9 mouse cellular contexts compared by ENCODE assay signal in the genomic region with DNA sequence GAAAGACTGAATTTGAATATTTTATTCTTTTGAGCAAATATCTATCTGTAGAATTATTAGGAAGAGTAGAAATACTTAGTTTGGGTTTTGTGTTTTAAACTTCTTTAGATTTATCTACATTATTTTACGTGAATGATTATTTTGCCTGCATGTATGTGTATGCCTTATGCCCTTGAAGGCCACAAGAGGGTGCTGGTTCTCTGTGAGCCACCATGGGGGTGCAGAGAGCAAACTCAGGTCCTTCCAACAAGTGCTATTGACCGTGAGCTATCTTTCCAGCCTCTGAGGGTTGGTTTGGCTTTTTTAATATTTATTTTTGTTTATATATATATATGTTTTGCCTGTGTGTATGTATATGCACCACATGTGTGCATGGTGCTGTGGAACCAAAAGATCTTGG. TPM values are rescaled to one million over a fixed set of nuclear protein-coding genes. Genes with fewer than 3 reads are reported as not detected.
A peak's percentile ranks its signal among the peaks of the same experiment; 100 is the strongest.
DNase-seq lines count a peak whose midpoint lies in the region; ATAC-seq and TF ChIP-seq lines count a peak whose summit lies in the region.
"Had no signal": no experiment of that assay in that cellular context is flagged by ENCODE, and none has a peak within 500 bp of the region (broad histone marks: within the 10 kb centered on the region; RNA-seq: fewer than 3 reads in every experiment).

No protein-coding gene starts in this region.

- H3K4me1 ChIP-seq in liver, postnatal 0 days (ENCODE audit: insufficient read depth): no peaks in the 10 kb centered on the region
- H3K4me1 ChIP-seq in hindbrain, embryonic 10.5 days (replicated peaks): no peaks in the 10 kb centered on the region

- peaks cover 49% of the 10 kb centered on the region for H3K36me3 ChIP-seq in liver, postnatal 0 days (replicated peaks; ENCODE audit: insufficient read depth, low read length)
- H3K36me3 ChIP-seq in hindbrain, embryonic 10.5 days: peaks cover 96% of the 10 kb centered on the region

- no peak overlapping the region for H3K9ac ChIP-seq in liver, postnatal 0 days (replicated peaks)

- WGBS in liver, postnatal 0 days (ENCODE audit: insufficient replicate concordance): 67% methylated on average over 2 of the region's 2 CpGs
- WGBS in hindbrain, embryonic 10.5 days: 83% methylated on average over 2 of the region's 2 CpGs

- no peak overlapping the region for H3K4me3 ChIP-seq in left cerebral cortex, adult 2 months
- H3K4me3 ChIP-seq in liver, postnatal 0 days (ENCODE audit: low read depth, low read length): no peak overlapping the region
- H3K4me3 ChIP-seq in hindbrain, embryonic 10.5 days: no peak overlapping the region
- H3K4me3 ChIP-seq: erythroblast, embryonic 14.5 days had no signal

- peak; percentile 15 for DNase-seq in adrenal gland, adult 2 months
- DNase-seq in adrenal gland, adult 18-20 months (ENCODE audit: low spot score in 2 of 2): no peak
- no peak for DNase-seq in left cerebral cortex, adult 2 months (ENCODE audit: extremely low spot score in 1 of 2, low spot score in 2 of 2)
- DNase-seq in left cerebral cortex, postnatal 14 days (ENCODE audit: low spot score in 2 of 2): no peak
- DNase-seq in c-Kit-positive CD71-positive TER-119-positive erythroid progenitor cells, embryonic 14.5 days (ENCODE audit: low spot score): peak; percentile 7
- no peak for DNase-seq in liver, postnatal 0 days
- DNase-seq in urinary bladder, postnatal 25 days (ENCODE audit: low spot score): no peak
- no peak for DNase-seq in hindbrain, embryonic 10.5 days (ENCODE audit: low spot score)

- peak; percentile 73 for TF ChIP-seq CTCF in left cerebral cortex, adult 2 months (IDR thresholded peaks at IDR 0.05)
- peak; percentile 77 for TF ChIP-seq CTCF in liver, postnatal 0 days (IDR thresholded peaks at IDR 0.05; ENCODE audit: low read depth)

- TF ChIP-seq EP300 in liver, postnatal 0 days (IDR thresholded peaks at IDR 0.05; ENCODE audit: low read depth): no peak

- intact Hi-C loops in left cerebral cortex, adult 2 months (cut with DNase I): loop anchor here (5.0 kb wide), 1 partner anchor 125 kb away; no protein-coding TSS in a partner anchor
- intact Hi-C loops in left cerebral cortex, postnatal 14 days (cut with DNase I): no loop called here

- H3K9me3 ChIP-seq in liver, postnatal 0 days (ENCODE audit: low read length): no peaks in the 10 kb centered on the region
- H3K9me3 ChIP-seq in hindbrain, embryonic 10.5 days: no peaks in the 10 kb centered on the region

- no peak overlapping the region for H3K4me2 ChIP-seq in liver, postnatal 0 days (ENCODE audit: low read depth, low read length)

- no peaks in the 10 kb centered on the region for H3K27me3 ChIP-seq in liver, postnatal 0 days (ENCODE audit: insufficient read depth, low read length)
- no peaks in the 10 kb centered on the region for H3K27me3 ChIP-seq in hindbrain, embryonic 10.5 days (ENCODE audit: insufficient read depth, poor library complexity, severe bottlenecking)

- H3K27ac ChIP-seq in left cerebral cortex, adult 2 months: no peak overlapping the region
- H3K27ac ChIP-seq in liver, postnatal 0 days (ENCODE audit: low read depth): no peak overlapping the region
- H3K27ac ChIP-seq in hindbrain, embryonic 10.5 days: no peak overlapping the region

- ATAC-seq in liver, postnatal 0 days: no peak

RNA-seq across cellular contexts. Expression of a gene that starts 28.9 kb away (rescaled TPM):
- 100 to 1,000 TPM; 292 to 437 TPM for total RNA-seq in adrenal gland, adult 2 months (2021)
- polyA plus RNA-seq in adrenal gland, adult 2 months (2012; rRNA removed): 164 and 217 TPM in 2 replicates
- total RNA-seq in adrenal gland, adult 18-20 months (2021): 100 to 1,000 TPM; 276 to 369 TPM
- 100 to 1,000 TPM; 294 to 305 TPM for total RNA-seq in left cerebral cortex, adult 2 months (2021)
- total RNA-seq in left cerebral cortex, postnatal 14 days (2021): 100 to 1,000 TPM; 329 to 335 TPM
- polyA plus RNA-seq in liver, postnatal 0 days (2015; fragmentation: Nextera tagmentation; extraction: Ambion mirVana): 129 and 139 TPM in 2 replicates
- 425 and 519 TPM in 2 replicates for polyA plus RNA-seq in hindbrain, embryonic 10.5 days (2016; fragmentation: Nextera tagmentation; extraction: Ambion mirVana)

Comparison
In these comparisons a context has a peak if more than half of its experiments do, and no peak if none do; other contexts are left out.
1. DNase-seq: peak in adrenal gland, adult 2 months (single experiment) and c-Kit-positive CD71-positive TER-119-positive erythroid progenitor cells, embryonic 14.5 days (single experiment); none in adrenal gland, adult 18-20 months (0 of 2), left cerebral cortex, adult 2 months (0 of 2), left cerebral cortex, postnatal 14 days (0 of 2), liver, postnatal 0 days (single experiment), urinary bladder, postnatal 25 days (single experiment) and hindbrain, embryonic 10.5 days (single experiment).